Mouse (Mus musculus): ENCODE measurements around the gene Auts2.

- no peak for TF ChIP-seq CTCF (IDR thresholded peaks at IDR 0.05; ENCODE audit: low read depth, low read length)
- no peak for TF ChIP-seq POLR2A (IDR thresholded peaks at IDR 0.05; ENCODE audit: borderline replicate concordance, low read depth, low read length)
These were observed 947.4 kb downstream of the Auts2 start for GRCm38 (mm10) chr5:131595730-131596129.

Data from bone marrow macrophage, adult 2 months (primary cell).